Mouse (Mus musculus): ENCODE results near the gene Dtx1. TPM values are rescaled to one million over a fixed set of nuclear protein-coding genes. Genes with fewer than 3 reads are reported as not detected.

Gene Dtx1
- polyA plus RNA-seq, 1 experiment from 2014 or later: 27.0 TPM

DNA sequence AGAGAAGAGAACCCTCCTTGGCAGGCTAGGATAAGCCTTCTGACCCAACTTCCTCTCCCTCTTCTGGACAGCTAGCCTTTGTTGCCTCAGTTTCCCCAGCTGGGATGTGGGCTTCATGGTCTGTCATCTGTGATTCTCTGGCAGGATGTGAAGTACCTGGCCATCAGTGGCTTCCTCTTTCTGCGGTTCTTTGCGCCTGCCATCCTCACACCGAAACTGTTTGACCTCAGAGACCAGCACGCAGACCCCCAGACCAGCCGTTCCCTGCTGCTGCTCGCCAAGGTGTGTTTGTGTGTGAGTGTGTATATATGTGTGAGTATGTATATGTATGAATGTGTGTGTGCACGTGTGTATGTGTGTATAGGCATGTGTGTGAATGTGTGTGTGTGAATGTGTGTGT is 41.6 kb downstream of the Dtx1 start:
- Histone ChIP-seq H3K4me2 (replicated peaks) (no peak overlapping the region), H3K9ac (no peak overlapping the region), H3K9me3 (no peaks in the 10 kb centered on the region), H3K4me3 (no peak overlapping the region), H3K36me3 (no peaks in the 10 kb centered on the region), H3K27ac (no peak overlapping the region), H3K27me3 (replicated peaks) (peaks cover 9% of the 10 kb centered on the region), H3K4me1 (peaks cover 4% of the 10 kb centered on the region; the same call in 1 of the 2 replicates)
- WGBS: 89% methylated on average over 7 of the region's 7 CpGs
- ATAC-seq (ENCODE audit: low FRiP score, low read depth): no peak

DNA sequence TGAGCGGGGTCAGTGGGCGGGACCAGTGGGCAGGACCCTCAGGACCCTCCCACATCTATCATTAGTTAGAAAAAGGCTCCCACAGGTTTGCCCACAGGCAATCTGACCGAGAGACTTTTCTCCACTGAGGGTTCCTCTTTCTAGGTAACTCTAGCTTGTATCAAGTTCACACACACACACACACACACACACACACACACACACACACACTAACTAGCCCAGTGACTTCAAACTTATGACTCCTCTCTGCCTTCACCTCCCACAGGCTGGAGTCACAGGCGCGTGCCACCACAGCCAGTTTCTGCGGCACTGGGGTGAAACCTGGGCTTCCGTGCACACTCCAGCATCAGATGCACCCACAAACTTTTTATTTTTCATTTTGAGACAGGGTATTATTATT is 43.0 kb downstream of the Dtx1 start:
- Histone ChIP-seq H3K9ac (no peak overlapping the region), H3K27ac (no peak overlapping the region), H3K36me3 (no peaks in the 10 kb centered on the region), H3K4me1 (no peaks in the 10 kb centered on the region), H3K4me3 (no peak overlapping the region), H3K4me2 (replicated peaks) (no peak overlapping the region), H3K9me3 (no peaks in the 10 kb centered on the region), H3K27me3 (replicated peaks) (peaks cover 9% of the 10 kb centered on the region)
- 78% methylated on average over 7 of the region's 7 CpGs for WGBS
- no peak for ATAC-seq (ENCODE audit: low FRiP score, low read depth)

DNA sequence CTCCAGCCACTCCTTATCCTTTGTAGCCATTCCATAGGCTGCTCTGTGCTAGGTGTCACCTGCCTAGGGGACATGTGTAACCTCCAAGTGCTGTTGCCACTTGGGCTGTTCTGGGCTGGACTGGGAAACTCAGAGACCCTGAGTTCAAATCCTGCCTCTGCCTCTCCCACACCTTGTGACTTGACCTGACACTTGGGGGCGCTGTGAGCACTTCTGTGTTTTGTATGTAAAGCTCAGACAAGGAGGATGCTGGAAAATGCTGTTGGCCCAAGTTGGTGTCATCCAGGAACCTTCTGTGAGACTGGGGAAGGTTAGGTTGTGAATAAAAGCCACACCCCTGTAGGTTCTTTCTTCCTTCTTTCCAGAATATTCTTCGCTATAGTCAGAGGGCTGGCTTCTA is 46.8 kb downstream of the Dtx1 start:
- 60% methylated on average over 2 of the region's 2 CpGs for WGBS
- Histone ChIP-seq H3K9me3 (no peaks in the 10 kb centered on the region), H3K36me3 (no peaks in the 10 kb centered on the region), H3K9ac (no peak overlapping the region), H3K4me1 (no peaks in the 10 kb centered on the region), H3K4me2 (replicated peaks) (no peak overlapping the region), H3K27me3 (replicated peaks) (peaks cover 11% of the 10 kb centered on the region), H3K27ac (no peak overlapping the region), H3K4me3 (no peak overlapping the region)
- ATAC-seq (ENCODE audit: low FRiP score, low read depth): no peak

GRCm38 (mm10) chr5:120660816-120661215 is 50.9 kb downstream of the Dtx1 start:
- Histone ChIP-seq H3K9me3 (no peaks in the 10 kb centered on the region), H3K27ac (no peak overlapping the region), H3K36me3 (no peaks in the 10 kb centered on the region), H3K4me2 (replicated peaks) (no peak overlapping the region), H3K9ac (no peak overlapping the region), H3K4me3 (no peak overlapping the region), H3K27me3 (replicated peaks) (0 out of 2 replicates have a peak, but pooled peaks cover 2% of the 10 kb centered on the region), H3K4me1 (no peaks in the 10 kb centered on the region)
- no peak for ATAC-seq (ENCODE audit: low FRiP score, low read depth)
- WGBS: 47% methylated on average over 5 of the region's 5 CpGs

- ATAC-seq (ENCODE audit: low FRiP score, low read depth): no peak
- Histone ChIP-seq H3K36me3 (no peaks in the 10 kb centered on the region), H3K27me3 (replicated peaks) (peaks cover 13% of the 10 kb centered on the region; the same call in 1 of the 2 replicates), H3K27ac (no peak overlapping the region), H3K4me2 (replicated peaks) (no peak overlapping the region), H3K4me1 (no peaks in the 10 kb centered on the region), H3K9me3 (no peaks in the 10 kb centered on the region), H3K9ac (no peak overlapping the region), H3K4me3 (no peak overlapping the region)
- WGBS: 86% methylated on average over 12 of the region's 12 CpGs
Observed at GRCm38 (mm10) chr5:120656281-120656751, 55.4 kb downstream of the Dtx1 start.

- no peak overlapping the region for H3K9ac ChIP-seq
- no peak overlapping the region for H3K4me3 ChIP-seq
- no peak for ATAC-seq (ENCODE audit: low FRiP score, low read depth)
- no peak overlapping the region for H3K27ac ChIP-seq
- H3K27me3 ChIP-seq (replicated peaks): peaks cover 37% of the 10 kb centered on the region
- whole genome bisulfite sequencing: 91% methylated on average over 2 of the region's 2 CpGs
- H3K4me1 ChIP-seq: peaks cover 4% of the 10 kb centered on the region; the same call in 1 of the 2 replicates
- H3K36me3 ChIP-seq: no peaks in the 10 kb centered on the region
- no peak overlapping the region for H3K4me2 ChIP-seq (replicated peaks)
- H3K9me3 ChIP-seq: no peaks in the 10 kb centered on the region
Observed at GRCm38 (mm10) chr5:120653873-120654272, 57.9 kb downstream of the Dtx1 start.

DNA sequence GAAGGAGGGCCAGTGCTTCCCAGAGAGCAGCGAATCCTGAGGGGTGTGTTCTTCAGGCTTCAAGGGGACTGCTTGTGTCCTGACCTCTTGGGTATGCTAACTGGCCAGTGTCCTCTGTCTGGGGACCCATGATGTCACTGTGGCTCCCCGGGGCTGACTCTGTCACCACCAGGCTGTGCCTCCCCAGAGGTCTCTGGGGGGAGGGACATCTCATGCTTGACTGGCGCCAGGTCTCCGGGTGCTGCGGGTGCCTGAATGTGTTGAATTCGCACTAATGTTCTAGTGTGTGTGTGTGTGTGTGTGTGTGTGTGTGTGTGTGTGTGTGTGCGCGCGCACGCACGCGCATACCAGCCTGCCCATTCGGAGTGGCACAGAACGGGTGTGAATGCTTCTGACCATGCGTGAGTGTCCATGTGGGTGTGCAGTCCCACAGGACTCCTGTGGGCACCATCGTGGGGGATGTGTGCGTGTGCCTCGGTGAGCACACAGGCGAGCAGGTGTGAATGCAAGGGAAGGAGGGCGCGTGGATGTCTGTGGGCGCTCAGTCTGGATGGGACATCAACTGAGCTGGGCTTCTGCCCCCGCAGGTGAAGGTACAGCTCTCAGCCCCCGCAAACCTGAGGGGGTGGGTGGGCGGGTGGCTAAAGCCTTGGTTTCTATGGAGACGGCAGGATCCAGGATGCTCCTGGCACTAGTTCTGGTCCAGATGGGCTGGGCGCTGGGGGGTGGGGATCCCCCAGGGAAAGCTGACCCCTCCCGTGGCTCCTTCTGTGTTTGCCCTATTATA is 58.6 kb downstream of the Dtx1 start:
- H3K27ac ChIP-seq: no peak overlapping the region
- peaks cover 45% of the 10 kb centered on the region for H3K27me3 ChIP-seq (replicated peaks)
- no peak for ATAC-seq (ENCODE audit: low FRiP score, low read depth)
- H3K36me3 ChIP-seq: no peaks in the 10 kb centered on the region
- no peak overlapping the region for H3K4me3 ChIP-seq
- H3K9ac ChIP-seq: no peak overlapping the region
- peaks cover 8% of the 10 kb centered on the region; the same call in 1 of the 2 replicates for H3K4me1 ChIP-seq
- H3K9me3 ChIP-seq: no peaks in the 10 kb centered on the region
- WGBS: 79% methylated on average over 28 of the region's 28 CpGs
- no peak overlapping the region for H3K4me2 ChIP-seq (replicated peaks)

GRCm38 (mm10) chr5:120651230-120651629 is 60.5 kb downstream of the Dtx1 start:
- Histone ChIP-seq H3K4me1 (peaks cover 8% of the 10 kb centered on the region; the same call in 1 of the 2 replicates), H3K27me3 (replicated peaks) (peaks cover 62% of the 10 kb centered on the region), H3K9ac (no peak overlapping the region), H3K36me3 (no peaks in the 10 kb centered on the region), H3K27ac (no peak overlapping the region), H3K9me3 (no peaks in the 10 kb centered on the region), H3K4me2 (replicated peaks) (no peak overlapping the region), H3K4me3 (no peak overlapping the region)
- no peak for ATAC-seq (ENCODE audit: low FRiP score, low read depth)
- 83% methylated on average over 5 of the region's 5 CpGs for WGBS

GRCm38 (mm10) chr5:120649938-120650337 is 61.8 kb downstream of the Dtx1 start:
- Histone ChIP-seq H3K27me3 (replicated peaks) (peaks cover 65% of the 10 kb centered on the region), H3K27ac (no peak overlapping the region)
- WGBS: 24% methylated on average over 13 of the region's 13 CpGs

DNA sequence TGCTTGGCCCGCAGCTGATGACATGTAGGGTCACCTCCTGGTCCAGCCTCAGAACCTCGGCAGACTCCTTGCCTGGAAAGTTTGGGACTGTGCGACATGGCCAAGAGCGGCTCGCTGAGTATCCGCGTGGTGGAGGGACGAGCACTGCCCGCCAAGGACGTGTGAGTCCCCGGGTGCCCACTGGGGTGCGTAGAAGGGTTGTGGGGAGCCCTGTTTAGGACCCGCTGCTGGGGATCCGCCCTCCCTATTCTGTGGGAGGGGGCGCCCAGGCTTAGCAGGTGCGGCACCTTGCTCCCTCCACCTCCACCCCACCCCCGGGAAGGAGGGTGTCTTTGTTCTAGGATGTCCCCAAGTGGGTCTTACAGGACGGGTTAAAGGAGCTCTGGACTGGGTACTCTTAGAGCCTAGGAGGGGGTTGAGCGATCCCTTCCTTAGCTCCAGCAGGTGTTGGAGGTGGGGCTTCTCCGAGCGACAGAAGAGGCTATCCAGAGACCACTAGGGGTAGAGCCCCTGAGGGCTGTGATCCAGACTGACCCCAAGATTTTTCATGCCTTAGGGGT is 62.3 kb downstream of the Dtx1 start:
- Histone ChIP-seq H3K4me3 (no peak overlapping the region), H3K27ac (no peak overlapping the region), H3K4me2 (replicated peaks) (peak overlapping the region; percentile 48), H3K9me3 (no peaks in the 10 kb centered on the region), H3K36me3 (no peaks in the 10 kb centered on the region), H3K4me1 (peaks cover 8% of the 10 kb centered on the region; the same call in 1 of the 2 replicates), H3K27me3 (replicated peaks) (peaks cover 65% of the 10 kb centered on the region), H3K9ac (no peak overlapping the region)
- peak; percentile 29; the same call in 1 of the 2 replicates for ATAC-seq (ENCODE audit: low FRiP score, low read depth)
- WGBS: 4% methylated on average over 21 of the region's 21 CpGs

More at GRCm38 (mm10) chr5:120649938-120650337, 61.8 kb downstream of the Dtx1 start:
- ATAC-seq (ENCODE audit: low FRiP score, low read depth): no peak
- Histone ChIP-seq H3K4me3 (no peak overlapping the region), H3K4me1 (peaks cover 8% of the 10 kb centered on the region; the same call in 1 of the 2 replicates), H3K9me3 (no peaks in the 10 kb centered on the region), H3K9ac (no peak overlapping the region), H3K36me3 (no peaks in the 10 kb centered on the region), H3K4me2 (replicated peaks) (no peak overlapping the region)

GRCm38 (mm10) chr5:120648569-120649373 is 63.0 kb downstream of the Dtx1 start, which contains the start of gene Rasal1:
Gene Rasal1 (plus strand): TSS chr5:120648812.
- under 1% methylated on average over 53 of the region's 53 CpGs for WGBS
- Histone ChIP-seq H3K4me3 (0 out of 2 replicates have a peak within 1 kb of the TSS, but pooled peaks have one; percentile 11), H3K27me3 (replicated peaks) (peaks cover 65% of the 10 kb centered on the region), H3K27ac (no peak within 1 kb of the TSS), H3K4me1 (peaks cover 8% of the 10 kb centered on the region; the same call in 1 of the 2 replicates), H3K9me3 (no peaks in the 10 kb centered on the region), H3K9ac (no peak within 1 kb of the TSS), H3K36me3 (no peaks in the 10 kb centered on the region), H3K4me2 (replicated peaks) (peak within 1 kb of the TSS; percentile 48)
- ATAC-seq (ENCODE audit: low FRiP score, low read depth): peak; percentile 33

Measured in neural tube, embryonic 12.5 days (tissue).